Mouse (Mus musculus) adrenal gland, postnatal 25 days (tissue): ENCODE results near the gene Nop9. TPM values are rescaled to one million over a fixed set of nuclear protein-coding genes. Genes with fewer than 3 reads are reported as not detected.

Source experiments
- DNase-seq: peaks from one replicate; pipeline ENCODE4 v3.0.0; 2021; ENCODE audit warnings: mixed read lengths
- long read RNA-seq: library from polyadenylated mRNA; stranded (forward); transcript quantifications from one replicate; pipeline ENCODE4 v2.0.0, GENCODE M21; 2021
- total RNA-seq: library from RNA; stranded (reverse); gene quantifications from 2 replicates; pipeline ENCODE4 v1.2.3, GENCODE M21; 2021

Nop9 gene
- total RNA-seq, result 20.9 and 24.4 TPM in 2 replicates
- long read RNA-seq, transcript Nop9-201 (10 exons, 3,694 nt), result major isoform, 79 of 89 reads
- long read RNA-seq, partial matches to known transcripts, result 6 of 89 reads
- long read RNA-seq, other reads (novel, unspliced or antisense), result 4 of 89 reads

DNA sequence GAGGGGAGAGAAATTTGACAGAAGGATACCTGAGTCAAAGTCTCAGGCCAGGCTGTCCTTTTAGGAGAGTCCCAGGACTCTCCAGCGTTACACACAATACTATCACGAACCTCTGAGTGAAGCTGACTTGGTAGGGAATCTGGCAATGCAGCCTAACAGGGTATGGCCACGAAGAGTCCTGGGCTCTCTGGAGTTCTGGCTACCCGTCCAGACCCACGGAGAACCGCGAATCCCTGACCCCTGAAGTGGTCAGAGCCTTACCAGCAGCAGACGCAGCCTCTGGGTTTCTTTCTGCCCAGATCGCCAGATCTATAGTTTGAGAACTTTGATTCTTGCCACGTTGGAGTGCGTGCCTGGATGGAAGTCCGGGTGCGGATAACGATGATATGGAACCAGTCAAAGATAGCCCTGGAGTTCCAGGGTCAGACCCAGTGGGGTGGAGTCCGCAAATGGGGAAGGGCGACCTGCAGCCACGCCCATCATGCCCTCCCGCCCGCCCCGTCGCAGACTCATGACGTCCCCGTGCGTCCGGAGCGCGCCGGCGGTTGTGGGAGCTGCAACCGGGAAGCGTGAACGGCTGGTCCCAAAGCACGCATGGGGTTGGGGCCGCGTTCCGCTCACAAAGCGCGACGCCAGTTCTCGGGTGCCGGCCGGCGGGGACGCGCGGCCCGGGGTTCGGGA is at the start of gene Nop9, which contains the start of gene Dhrs1:
Nop9 (plus strand) TSS at position 514 of the 681 bp plus-strand sequence.
Dhrs1 (minus strand) TSS at position 511 of the 681 bp plus-strand sequence.
- DNase-seq, result peak; percentile 90

DNA sequence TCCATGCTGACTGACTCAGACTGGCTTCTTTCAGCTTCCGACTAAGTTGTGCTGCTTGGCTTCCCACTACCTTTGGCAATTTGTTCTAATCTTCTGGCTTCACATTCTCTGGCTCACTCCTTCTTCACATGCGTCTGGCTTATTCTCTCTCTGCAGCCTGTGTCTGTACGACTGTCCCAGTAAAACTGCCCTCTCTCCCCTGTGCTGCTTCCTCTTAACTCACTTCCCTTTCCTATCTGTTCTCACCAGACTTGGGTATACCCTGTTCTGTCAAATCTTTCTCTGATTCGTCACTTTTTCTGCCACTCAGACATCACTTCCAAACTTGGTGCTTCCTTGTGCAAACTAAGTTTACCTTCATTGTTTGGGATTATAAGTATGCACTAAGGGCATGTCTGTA is 48.3 kb upstream of the Nop9 start:
- no peak for DNase-seq

DNA sequence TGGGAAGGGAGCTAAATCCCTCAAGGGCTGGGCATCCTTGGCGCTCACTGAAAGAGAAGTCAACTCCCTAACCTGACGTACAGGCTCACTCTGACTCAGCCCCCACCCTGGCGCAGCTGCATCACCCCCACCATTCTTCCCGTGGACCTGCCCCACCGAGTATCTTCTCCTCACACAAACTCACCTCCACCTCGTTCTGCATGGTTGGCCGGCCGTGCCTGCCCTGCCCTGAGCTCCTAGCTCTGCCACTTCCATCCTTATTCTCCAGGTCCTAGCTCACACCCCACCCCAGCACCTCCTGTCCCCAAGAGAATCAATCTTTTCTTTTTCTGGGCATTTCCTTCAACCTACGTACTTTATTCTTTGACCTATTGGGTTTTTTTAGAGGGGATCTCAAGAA is 44.4 kb upstream of the Nop9 start:
- no peak for DNase-seq

GRCm38 (mm10) chr14:55702761-55703160 is 42.7 kb upstream of the Nop9 start:
- no peak for DNase-seq

- no peak for DNase-seq
These were observed 39.4 kb upstream of the Nop9 start for GRCm38 (mm10) chr14:55706051-55706600.

DNA sequence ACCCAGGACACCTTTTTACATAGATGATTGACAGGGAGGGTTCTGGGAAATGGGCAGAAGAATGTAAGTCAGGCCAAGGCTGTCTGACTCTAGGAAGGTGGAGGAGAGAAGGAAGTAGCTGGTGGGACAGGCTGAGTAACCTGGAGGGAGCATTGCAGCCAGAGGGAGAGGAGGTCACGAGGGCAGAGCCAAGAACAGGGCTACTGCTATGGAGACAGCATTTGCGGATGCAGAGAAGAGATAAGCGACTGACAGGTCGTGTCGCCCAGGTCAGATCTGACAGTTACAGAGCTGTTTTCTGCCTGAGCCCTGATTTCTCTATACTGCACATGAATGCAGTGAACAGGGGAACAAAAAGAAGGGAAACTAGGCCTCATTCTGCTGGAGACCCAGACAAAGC is 38.1 kb upstream of the Nop9 start:
- DNase-seq, result no peak

- DNase-seq, result no peak
These were observed 36.0 kb upstream of the Nop9 start for GRCm38 (mm10) chr14:55709509-55709908.

GRCm38 (mm10) chr14:55711786-55712185 is 33.7 kb upstream of the Nop9 start:
- no peak for DNase-seq

DNA sequence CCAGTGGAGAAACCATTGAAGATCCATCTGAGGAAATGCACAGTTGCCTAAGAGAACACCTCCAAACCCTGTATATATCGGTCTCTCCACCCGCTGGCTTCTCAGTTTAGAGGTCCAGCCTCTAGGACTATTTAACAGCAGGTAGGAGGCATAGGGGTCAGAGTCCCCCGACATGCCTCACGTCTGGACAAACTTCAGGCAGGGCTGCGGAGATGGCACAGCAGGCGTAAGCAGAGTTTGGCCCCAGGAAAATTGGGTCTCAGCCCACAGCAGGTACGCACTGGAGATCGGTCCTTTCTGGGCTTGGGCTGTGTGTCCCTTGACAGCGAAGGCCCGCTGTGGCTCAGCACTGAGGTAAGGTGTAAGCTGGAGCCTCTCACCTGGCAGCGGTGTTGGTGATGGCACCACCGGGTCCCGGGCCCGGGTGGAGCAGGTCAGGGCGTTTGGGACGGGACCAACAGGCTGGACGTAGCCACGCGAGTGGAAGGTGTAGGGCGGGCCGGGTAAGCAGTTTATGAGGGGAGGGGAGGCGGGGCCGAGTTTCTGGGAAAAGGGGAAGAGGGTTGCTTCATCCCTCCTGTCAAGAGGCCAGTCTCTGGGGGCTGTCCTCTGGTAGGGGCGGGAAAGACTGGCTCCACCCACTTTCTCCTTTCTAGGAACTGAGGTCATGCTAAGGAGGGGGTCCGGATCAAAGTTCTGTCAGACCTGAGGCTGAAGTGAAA is 32.3 kb upstream of the Nop9 start:
- DNase-seq, result no peak

GRCm38 (mm10) chr14:55713729-55714122 is 31.8 kb upstream of the Nop9 start, which contains the start of gene Tgm1:
TSS of gene Tgm1 (minus strand) at chr14:55713926.
- DNase-seq, result no peak

GRCm38 (mm10) chr14:55714893-55715292 is 30.6 kb upstream of the Nop9 start:
- no peak for DNase-seq

- no peak for DNase-seq
These were observed 29.2 kb upstream of the Nop9 start for GRCm38 (mm10) chr14:55716271-55716670.

GRCm38 (mm10) chr14:55716884-55717283 is 28.6 kb upstream of the Nop9 start:
- DNase-seq, result no peak

- DNase-seq, result no peak
These were observed 25.8 kb upstream of the Nop9 start for GRCm38 (mm10) chr14:55719737-55720136.

GRCm38 (mm10) chr14:55720666-55721065 is 24.8 kb upstream of the Nop9 start:
- no peak for DNase-seq

DNA sequence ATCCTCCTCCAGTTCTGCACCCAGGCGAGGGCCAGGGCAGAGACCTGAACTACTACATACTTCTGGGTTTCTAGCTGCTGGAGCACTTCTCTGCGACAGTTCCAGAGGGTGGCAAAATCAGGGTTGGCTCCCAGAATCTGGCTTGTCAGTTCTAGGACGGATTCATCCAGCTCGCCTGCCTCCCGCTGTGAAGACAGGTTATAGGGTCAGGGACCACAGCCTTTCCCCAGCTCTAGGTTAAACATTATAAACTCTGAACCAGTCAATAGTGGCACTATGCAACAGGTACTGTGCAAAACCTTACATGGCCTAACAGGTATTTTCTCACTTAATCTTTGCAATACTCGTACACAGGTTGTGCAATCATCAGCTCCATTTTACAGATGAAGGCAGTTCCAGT is 24.4 kb upstream of the Nop9 start:
- DNase-seq, result no peak

GRCm38 (mm10) chr14:55721700-55722437 is 23.6 kb upstream of the Nop9 start, which contains the start of gene Rabggta:
TSS of gene Rabggta (minus strand) at chr14:55722263.
- peak; percentile 92 for DNase-seq

- no peak for DNase-seq
These were observed 23.0 kb upstream of the Nop9 start for GRCm38 (mm10) chr14:55722438-55722945.

DNA sequence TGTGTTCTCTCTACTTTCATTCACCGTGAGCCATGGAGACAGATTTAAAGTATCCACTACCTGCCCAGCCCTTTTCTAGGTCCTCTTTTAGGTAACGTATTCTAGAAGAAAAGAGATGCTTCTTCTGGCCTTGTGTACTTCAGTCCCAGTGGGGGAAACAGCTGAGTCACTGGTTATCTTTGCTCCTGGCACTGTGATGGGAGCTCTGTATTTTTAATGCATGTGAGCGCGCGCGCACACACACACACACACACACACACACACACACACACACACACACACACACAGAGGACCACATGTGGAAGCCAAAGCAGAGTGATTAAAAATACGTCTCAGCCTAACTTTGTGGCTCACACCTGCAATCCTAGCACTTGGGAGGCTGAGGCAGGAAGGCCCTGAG is 22.1 kb upstream of the Nop9 start:
- DNase-seq, result no peak

DNA sequence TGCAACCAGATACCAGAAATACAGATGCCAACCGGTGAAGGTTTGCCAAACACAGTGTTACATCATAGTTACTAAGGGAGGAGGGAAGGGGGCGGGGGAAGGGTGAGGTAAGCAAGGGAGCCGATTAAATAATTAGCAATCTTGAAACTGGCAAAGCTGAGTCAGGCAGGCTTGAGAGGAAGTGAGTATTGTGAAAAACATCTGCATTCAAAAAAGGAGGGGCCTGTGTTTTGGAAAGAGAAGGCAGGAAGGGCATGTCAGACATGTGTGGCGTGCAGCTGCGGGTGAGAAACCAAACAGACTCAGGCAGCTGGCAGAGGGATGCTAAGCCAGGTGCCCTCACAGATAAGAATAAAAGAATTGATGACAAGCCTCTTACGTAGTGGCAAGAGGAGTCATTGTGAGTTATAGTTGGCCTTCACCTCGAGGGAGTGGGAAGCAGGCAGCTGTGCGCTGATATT is 21.1 kb upstream of the Nop9 start:
- peak; percentile 44 for DNase-seq

- no peak for DNase-seq
These were observed 19.2 kb upstream of the Nop9 start for GRCm38 (mm10) chr14:55726261-55726660.
